Comparison of ENCODE assay signal across 14 mouse cellular contexts in genomic region chr14:78987543-78987942, GRCm38 (mm10).
DNase-seq lines count a peak whose midpoint lies in the region.
"Had no signal": no experiment of that assay in that cellular context is flagged by ENCODE, and none has a peak within 500 bp of the region (broad histone marks: within the 10 kb centered on the region; RNA-seq: fewer than 3 reads in every experiment).

No protein-coding gene starts in this region.

- DNase-seq in heart, adult 11 months, result peak; percentile 87
- DNase-seq in heart, postnatal 4 days, result no peak
- DNase-seq in lung, postnatal 10 days, result peak; percentile 41
- no peak for DNase-seq in lung, adult 18-20 months
- DNase-seq in adrenal gland, postnatal 36 days, result peak; percentile 59
- peak; percentile 19 for DNase-seq in right cerebral cortex, postnatal 25 days
- DNase-seq in ovary, adult 18-20 months (ENCODE audit: low spot score), result no peak
- DNase-seq: cerebellum, adult 8-10 months; gastrocnemius, postnatal 14 days; heart, postnatal 10 days; kidney, adult 18-20 months; liver; lung, embryonic 14.5 days; spleen, adult 18-20 months had no signal

Comparison
In these comparisons a context has a peak if more than half of its experiments do, and no peak if none do; other contexts are left out.
1. DNase-seq: peak in heart, adult 11 months (single experiment), lung, postnatal 10 days (single experiment), adrenal gland, postnatal 36 days (2 of 2) and right cerebral cortex, postnatal 25 days (single experiment); none in heart, postnatal 4 days (single experiment), lung, adult 18-20 months (0 of 2) and ovary, adult 18-20 months (single experiment).